Mouse (Mus musculus) heart, embryonic 15.5 days (tissue): Measurements from ENCODE around the gene Itpr2. TPM values are rescaled to one million over a fixed set of nuclear protein-coding genes. Genes with fewer than 3 reads are reported as not detected.

Source experiments
- ATAC-seq: fragments of 200-750 bp; cut with Nextera tagmentation; replicated peaks from 2 replicates; pipeline ENCODE4 v1.8.0; 2017; ENCODE audit warnings: low read depth, moderate TSS enrichment; ENCODE audit not compliant: insufficient number of reproducible peaks, insufficient read depth, low FRiP score
- H3K27ac ChIP-seq: fragments of 300-500 bp; sonication (generic); 2 replicates; pipeline ENCODE4 v1.5.1; 2015; ENCODE audit warnings: mild to moderate bottlenecking, inconsistent platforms
- H3K27me3 ChIP-seq: fragments of 300-500 bp; sonication (generic); 2 replicates; pipeline ENCODE4 v1.6.1; 2015; ENCODE audit warnings: inconsistent platforms
- H3K36me3 ChIP-seq: fragments of 300-500 bp; sonication (generic); 2 replicates; pipeline ENCODE4 v1.6.1; 2015; ENCODE audit warnings: mild to moderate bottlenecking, inconsistent platforms
- H3K4me1 ChIP-seq: fragments of 300-500 bp; sonication (generic); replicated peaks from 2 replicates; pipeline ENCODE4 v1.6.1; 2015; ENCODE audit warnings: inconsistent platforms
- H3K4me2 ChIP-seq: fragments of 300-500 bp; sonication (generic); 2 replicates; pipeline ENCODE4 v1.6.1; 2015; ENCODE audit warnings: inconsistent platforms, mild to moderate bottlenecking, moderate library complexity
- H3K4me3 ChIP-seq: fragments of 300-500 bp; sonication (generic); 2 replicates; pipeline ENCODE4 v1.5.1; 2015; ENCODE audit warnings: mild to moderate bottlenecking, inconsistent platforms
- H3K9ac ChIP-seq: fragments of 300-500 bp; sonication (generic); 2 replicates; pipeline ENCODE4 v1.6.1; 2015; ENCODE audit warnings: mild to moderate bottlenecking, inconsistent platforms
- H3K9me3 ChIP-seq: fragments of 300-500 bp; sonication (generic); replicated peaks from 2 replicates; pipeline ENCODE4 v1.6.1; 2016; ENCODE audit warnings: inconsistent platforms
- WGBS: fragments of 180-500 bp; shearing (Covaris S2); methylation state at CpG from one replicate; pipeline ENCODE4 v1.1.7; 2015; ENCODE audit warnings: mixed read lengths; 5-methylcytosine and 5-hydroxymethylcytosine counted together
- polyA plus RNA-seq: library from polyadenylated mRNA; unstranded; fragments of >200 nt; fragmentation: Nextera tagmentation; extraction: Ambion mirVana; gene quantifications from 2 replicates; pipeline ENCODE4 v1.2.1, GENCODE M21; 2015

Itpr2 gene
- polyA plus RNA-seq, 1 experiment from 2014 or later, result 39.2 TPM

DNA sequence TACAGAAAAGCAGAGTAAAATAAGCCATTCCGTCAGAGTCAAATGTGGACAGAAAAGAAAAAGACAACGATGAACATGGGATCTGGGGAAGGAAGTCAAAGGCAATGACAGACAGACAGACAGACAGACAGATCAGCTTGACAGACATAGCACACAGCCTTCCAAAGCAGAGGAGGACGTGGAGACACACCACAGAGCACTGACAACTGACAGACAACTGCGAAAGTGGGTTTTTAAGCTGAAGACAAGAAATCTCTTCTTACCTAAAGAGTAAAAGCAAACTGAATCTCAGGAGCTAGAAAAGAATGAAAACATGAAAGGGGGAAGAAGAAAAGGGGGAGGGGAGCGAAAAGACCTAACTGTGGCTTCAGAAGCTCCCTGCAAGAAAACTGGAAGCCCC lies 243.3 kb downstream of the Itpr2 start:
- H3K4me3 ChIP-seq, result no peak overlapping the region
- H3K27ac ChIP-seq, result no peak overlapping the region
- H3K9ac ChIP-seq, result no peak overlapping the region
- no peaks in the 10 kb centered on the region; the same call in 1 of the 2 replicates for H3K9me3 ChIP-seq
- 90% methylated on average over 5 of the region's 5 CpGs for WGBS
- no peak for ATAC-seq
- H3K27me3 ChIP-seq, result no peaks in the 10 kb centered on the region
- H3K4me2 ChIP-seq, result no peak overlapping the region
- H3K4me1 ChIP-seq, result 0 out of 2 replicates have a peak, but pooled peaks cover 8% of the 10 kb centered on the region
- H3K36me3 ChIP-seq, result no peaks in the 10 kb centered on the region

DNA sequence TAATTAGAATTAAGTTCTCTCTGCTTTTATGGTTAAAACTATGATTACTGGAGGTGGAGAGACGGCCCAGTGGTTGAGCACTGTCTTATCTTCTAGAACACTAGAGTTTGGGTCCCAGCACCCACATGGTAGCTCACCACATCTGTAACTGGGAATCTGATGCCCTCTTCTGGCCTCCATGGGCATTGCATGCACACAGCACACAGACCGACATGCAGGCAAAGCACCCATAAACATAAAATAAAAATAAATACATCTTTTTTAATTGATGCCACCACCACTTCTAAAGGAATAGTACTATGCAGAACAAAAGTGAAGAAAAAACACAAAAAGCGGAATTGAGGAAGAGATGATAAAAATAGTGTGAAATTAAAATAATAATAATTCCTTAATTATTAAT lies 243.8 kb downstream of the Itpr2 start:
- no peaks in the 10 kb centered on the region for H3K27me3 ChIP-seq
- no peak overlapping the region for H3K4me3 ChIP-seq
- no peak overlapping the region for H3K4me2 ChIP-seq
- no peaks in the 10 kb centered on the region for H3K36me3 ChIP-seq
- 94% methylated on average over 3 of the region's 3 CpGs for WGBS
- H3K9me3 ChIP-seq, result no peaks in the 10 kb centered on the region; the same call in 1 of the 2 replicates
- no peak overlapping the region for H3K9ac ChIP-seq
- 0 out of 2 replicates have a peak, but pooled peaks cover 8% of the 10 kb centered on the region for H3K4me1 ChIP-seq
- no peak overlapping the region for H3K27ac ChIP-seq
- no peak for ATAC-seq

DNA sequence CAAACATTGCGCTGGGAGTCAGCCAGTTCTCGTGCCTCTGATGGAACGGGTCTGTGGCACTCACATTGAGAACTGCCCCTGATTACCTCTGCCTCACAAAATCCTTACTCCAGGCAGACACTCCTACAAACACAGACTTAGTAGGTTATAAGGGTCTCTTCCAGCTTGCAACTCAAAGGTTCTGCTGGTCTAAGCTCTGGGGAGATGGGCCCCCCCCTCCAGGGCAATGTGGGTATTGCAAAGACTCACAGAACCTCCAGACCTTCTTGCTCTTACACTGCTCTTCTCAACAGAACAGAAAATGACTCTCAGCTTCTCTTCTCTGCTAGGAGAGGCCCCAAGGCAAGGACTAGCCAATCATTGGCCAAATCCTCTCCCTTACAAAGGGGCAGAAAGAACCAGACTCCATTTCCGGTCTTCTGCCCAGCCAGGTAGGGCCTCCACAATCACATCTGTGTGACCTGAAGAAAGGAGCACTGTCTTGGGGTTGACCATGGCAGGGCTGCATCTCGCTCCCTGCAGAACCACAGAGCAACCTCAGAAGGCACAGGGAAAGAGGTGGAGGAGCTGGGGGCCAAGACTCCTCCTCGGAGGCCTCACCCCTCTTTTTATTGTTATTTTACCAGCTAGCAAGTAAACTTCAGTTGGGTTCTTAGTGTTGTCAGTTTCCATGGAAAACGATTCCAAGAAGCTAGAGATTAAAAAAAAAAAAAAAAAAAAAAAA lies 244.9 kb downstream of the Itpr2 start:
- WGBS, result 84% methylated on average over 7 of the region's 7 CpGs
- no peaks in the 10 kb centered on the region; the same call in 1 of the 2 replicates for H3K9me3 ChIP-seq
- H3K9ac ChIP-seq, result no peak overlapping the region
- no peak overlapping the region for H3K4me3 ChIP-seq
- no peak overlapping the region for H3K4me2 ChIP-seq
- no peak for ATAC-seq
- H3K27me3 ChIP-seq, result no peaks in the 10 kb centered on the region
- no peaks in the 10 kb centered on the region for H3K36me3 ChIP-seq
- 0 out of 2 replicates have a peak, but pooled peaks cover 8% of the 10 kb centered on the region for H3K4me1 ChIP-seq
- no peak overlapping the region for H3K27ac ChIP-seq

DNA sequence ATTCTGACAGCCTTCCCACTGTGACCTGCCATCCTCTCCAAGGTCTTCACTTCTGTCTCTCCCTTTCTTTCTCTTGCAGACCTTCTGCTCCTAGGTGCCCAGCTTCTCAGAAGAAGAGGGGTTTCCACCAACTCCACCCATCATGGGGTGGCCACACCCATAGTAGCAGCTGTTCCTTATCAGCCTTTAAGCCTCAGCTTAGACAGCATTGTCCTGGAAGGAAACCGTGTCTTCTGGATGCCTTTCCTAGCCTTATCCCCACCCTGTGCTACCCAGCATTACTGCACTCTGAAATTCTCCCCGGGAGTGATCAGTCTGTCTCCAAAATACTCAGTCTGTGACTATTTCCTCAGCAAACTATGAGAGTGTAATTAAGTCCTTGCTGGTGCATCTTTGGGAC lies 245.6 kb downstream of the Itpr2 start:
- Histone ChIP-seq H3K4me2 (no peak overlapping the region), H3K4me3 (no peak overlapping the region), H3K27ac (no peak overlapping the region), H3K4me1 (0 out of 2 replicates have a peak, but pooled peaks cover 8% of the 10 kb centered on the region), H3K9ac (no peak overlapping the region), H3K36me3 (no peaks in the 10 kb centered on the region), H3K27me3 (no peaks in the 10 kb centered on the region), H3K9me3 (no peaks in the 10 kb centered on the region; the same call in 1 of the 2 replicates)
- ATAC-seq, result peak; percentile 62; the same call in 1 of the 2 replicates
- 28% methylated on average over 2 of the region's 2 CpGs for WGBS

DNA sequence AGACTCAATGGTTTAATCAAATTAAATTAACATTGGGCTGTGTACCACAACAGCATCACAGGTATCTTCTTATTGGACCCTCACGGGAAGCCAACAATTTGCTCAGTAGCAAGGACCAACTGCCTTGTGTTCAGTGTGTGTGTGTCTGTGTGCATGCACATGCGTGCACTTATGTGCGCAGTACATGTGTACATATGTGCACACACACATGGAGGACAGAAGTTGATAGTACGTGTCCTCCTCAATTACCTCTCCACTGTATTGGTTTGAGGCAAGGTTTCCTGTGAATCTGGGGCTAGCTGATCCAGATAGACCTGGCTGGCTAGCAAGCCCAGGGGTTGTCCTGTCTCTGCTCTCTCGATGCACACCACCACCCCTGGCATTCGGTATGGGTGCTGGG lies 246.4 kb downstream of the Itpr2 start:
- Histone ChIP-seq H3K9me3 (no peaks in the 10 kb centered on the region; the same call in 1 of the 2 replicates), H3K9ac (no peak overlapping the region), H3K4me1 (0 out of 2 replicates have a peak, but pooled peaks cover 8% of the 10 kb centered on the region), H3K36me3 (no peaks in the 10 kb centered on the region), H3K27me3 (no peaks in the 10 kb centered on the region), H3K4me2 (no peak overlapping the region), H3K27ac (no peak overlapping the region), H3K4me3 (no peak overlapping the region)
- ATAC-seq, result no peak
- 92% methylated on average over 6 of the region's 6 CpGs for WGBS

DNA sequence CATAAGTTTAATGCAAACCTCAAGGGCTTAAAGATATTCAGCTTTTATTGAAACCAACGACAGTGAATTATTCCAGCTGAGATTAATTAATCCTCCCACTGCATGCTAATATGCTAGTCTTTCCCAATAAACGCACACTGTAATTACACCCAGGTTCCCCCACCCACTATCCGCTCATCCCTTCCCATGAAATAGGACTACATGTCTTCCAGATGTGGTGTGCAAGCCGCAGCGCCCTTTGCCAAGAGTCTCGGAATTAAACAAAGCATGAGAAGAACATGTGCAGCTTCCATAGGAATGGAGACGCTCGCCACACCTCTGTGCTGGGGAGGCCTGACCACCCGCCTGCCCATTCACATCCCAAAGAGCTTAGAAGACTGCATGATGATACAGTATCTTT lies 247.1 kb downstream of the Itpr2 start:
- Histone ChIP-seq H3K4me2 (no peak overlapping the region), H3K4me1 (0 out of 2 replicates have a peak, but pooled peaks cover 8% of the 10 kb centered on the region), H3K4me3 (no peak overlapping the region), H3K27me3 (no peaks in the 10 kb centered on the region), H3K9ac (no peak overlapping the region), H3K9me3 (no peaks in the 10 kb centered on the region; the same call in 1 of the 2 replicates), H3K27ac (no peak overlapping the region), H3K36me3 (no peaks in the 10 kb centered on the region)
- ATAC-seq, result no peak
- 84% methylated on average over 9 of the region's 9 CpGs for WGBS

DNA sequence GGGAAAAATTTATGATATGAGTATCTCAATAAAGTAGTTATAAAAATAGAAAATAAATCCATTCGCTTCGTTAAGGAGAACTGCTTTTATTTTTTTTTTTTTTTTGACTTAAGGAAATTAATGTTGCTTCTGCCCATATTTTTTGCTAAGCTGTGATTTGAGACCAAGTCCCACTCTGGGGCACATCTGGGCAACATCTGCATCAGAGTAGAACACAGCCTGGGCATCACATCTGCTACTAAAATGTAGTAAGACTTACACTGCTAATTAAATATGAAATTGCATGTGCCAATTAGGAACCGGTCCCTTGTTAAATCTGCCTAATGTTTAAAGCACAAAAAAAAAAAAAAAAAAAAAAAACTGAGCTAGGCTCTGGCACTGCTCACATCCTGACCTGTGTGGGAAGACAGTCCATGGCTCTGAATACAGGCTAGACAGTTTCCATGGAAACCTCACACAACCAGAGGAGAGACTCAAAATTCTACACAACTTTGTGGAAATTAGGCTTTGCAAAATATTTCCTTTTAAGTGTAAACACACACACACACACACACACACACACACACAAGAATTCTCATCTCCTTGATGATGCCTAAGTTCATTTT lies 247.7 kb downstream of the Itpr2 start:
- Histone ChIP-seq H3K4me3 (no peak overlapping the region), H3K4me1 (peaks cover 9% of the 10 kb centered on the region), H3K9me3 (no peaks in the 10 kb centered on the region; the same call in 1 of the 2 replicates), H3K36me3 (no peaks in the 10 kb centered on the region), H3K4me2 (no peak overlapping the region), H3K27me3 (no peaks in the 10 kb centered on the region), H3K27ac (no peak overlapping the region), H3K9ac (no peak overlapping the region)
- 77% methylated on average over 3 of the region's 3 CpGs for WGBS
- no peak for ATAC-seq

DNA sequence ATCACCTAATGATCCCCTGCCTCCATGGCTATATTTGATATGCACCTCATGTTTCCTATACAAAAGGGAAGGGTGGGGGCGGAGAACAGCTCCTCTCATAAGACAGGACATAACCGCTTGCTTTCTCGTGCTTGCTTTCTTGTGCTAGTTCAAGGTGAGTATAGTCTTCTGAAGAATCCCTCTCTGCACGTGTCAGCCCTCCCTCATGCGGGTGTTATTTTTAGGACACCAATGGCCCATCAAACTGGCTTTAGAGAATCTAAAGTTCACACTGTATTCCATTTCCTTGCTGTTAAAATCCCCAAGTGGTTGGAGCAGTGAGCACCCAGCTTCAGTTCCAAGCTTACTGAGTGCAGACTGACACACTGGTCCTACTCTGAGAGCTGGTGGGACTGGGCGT lies 252.9 kb downstream of the Itpr2 start:
- ATAC-seq, result no peak
- H3K9ac ChIP-seq, result no peak overlapping the region
- peaks cover 4% of the 10 kb centered on the region for H3K4me1 ChIP-seq
- WGBS, result 77% methylated on average over 6 of the region's 6 CpGs
- no peak overlapping the region for H3K4me2 ChIP-seq
- H3K36me3 ChIP-seq, result peaks cover 10% of the 10 kb centered on the region; the same call in 1 of the 2 replicates
- H3K27ac ChIP-seq, result no peak overlapping the region
- H3K4me3 ChIP-seq, result no peak overlapping the region
- no peaks in the 10 kb centered on the region for H3K27me3 ChIP-seq
- H3K9me3 ChIP-seq, result 0 out of 2 replicates have a peak, but pooled peaks cover 5% of the 10 kb centered on the region

DNA sequence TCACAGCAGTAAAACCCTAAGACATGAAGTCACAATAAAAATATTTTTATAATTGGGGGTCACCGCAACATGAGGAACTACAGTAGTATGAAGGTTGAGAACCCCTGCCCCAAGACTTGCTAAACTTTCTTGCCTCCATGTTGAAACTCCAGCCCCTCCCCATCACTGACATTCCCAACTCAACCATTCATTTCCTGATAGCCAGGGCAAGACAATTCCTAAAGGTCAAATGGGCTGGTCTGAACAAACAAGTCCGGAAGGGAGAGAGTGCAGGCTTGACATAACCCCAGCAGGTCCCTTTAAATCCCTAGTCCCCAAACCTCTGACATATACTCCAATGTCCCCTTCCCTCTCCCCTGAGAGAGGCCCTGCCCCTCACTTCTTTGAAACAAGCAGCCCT lies 253.7 kb downstream of the Itpr2 start:
- ATAC-seq, result no peak
- H3K27me3 ChIP-seq, result no peaks in the 10 kb centered on the region
- peaks cover 4% of the 10 kb centered on the region for H3K4me1 ChIP-seq
- H3K4me2 ChIP-seq, result no peak overlapping the region
- peaks cover 12% of the 10 kb centered on the region; the same call in 1 of the 2 replicates for H3K36me3 ChIP-seq
- no peak overlapping the region for H3K27ac ChIP-seq
- H3K9me3 ChIP-seq, result 0 out of 2 replicates have a peak, but pooled peaks cover 5% of the 10 kb centered on the region
- H3K9ac ChIP-seq, result no peak overlapping the region
- H3K4me3 ChIP-seq, result no peak overlapping the region
- 67% methylated on average over 2 of the region's 2 CpGs for WGBS

DNA sequence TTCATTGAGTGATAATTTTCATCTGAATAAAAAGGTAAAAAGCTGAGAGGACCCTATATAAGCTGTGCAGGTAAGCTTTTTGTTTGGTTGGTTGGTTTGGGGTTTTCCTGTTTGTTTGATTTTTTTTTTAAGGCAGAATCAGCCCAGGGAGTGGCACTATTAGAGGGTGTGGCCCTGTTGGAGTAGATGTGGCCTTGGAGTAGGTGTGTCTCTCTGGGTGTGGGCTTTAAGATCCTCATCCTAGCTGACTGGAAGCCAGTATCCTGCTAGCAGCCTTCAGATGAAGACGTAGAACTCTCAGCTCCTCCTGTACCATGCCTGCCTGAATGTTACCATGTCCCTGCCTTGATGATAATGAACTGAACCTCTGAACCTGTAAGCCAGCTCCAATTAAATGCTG lies 254.1 kb downstream of the Itpr2 start:
- no peak overlapping the region for H3K27ac ChIP-seq
- H3K36me3 ChIP-seq, result peaks cover 12% of the 10 kb centered on the region; the same call in 1 of the 2 replicates
- no peak overlapping the region for H3K4me3 ChIP-seq
- H3K4me1 ChIP-seq, result peaks cover 4% of the 10 kb centered on the region
- no peak overlapping the region for H3K4me2 ChIP-seq
- no peak for ATAC-seq
- H3K27me3 ChIP-seq, result no peaks in the 10 kb centered on the region
- 73% methylated on average over 1 of the region's 1 CpGs for WGBS
- no peak overlapping the region for H3K9ac ChIP-seq
- 0 out of 2 replicates have a peak, but pooled peaks cover 5% of the 10 kb centered on the region for H3K9me3 ChIP-seq

DNA sequence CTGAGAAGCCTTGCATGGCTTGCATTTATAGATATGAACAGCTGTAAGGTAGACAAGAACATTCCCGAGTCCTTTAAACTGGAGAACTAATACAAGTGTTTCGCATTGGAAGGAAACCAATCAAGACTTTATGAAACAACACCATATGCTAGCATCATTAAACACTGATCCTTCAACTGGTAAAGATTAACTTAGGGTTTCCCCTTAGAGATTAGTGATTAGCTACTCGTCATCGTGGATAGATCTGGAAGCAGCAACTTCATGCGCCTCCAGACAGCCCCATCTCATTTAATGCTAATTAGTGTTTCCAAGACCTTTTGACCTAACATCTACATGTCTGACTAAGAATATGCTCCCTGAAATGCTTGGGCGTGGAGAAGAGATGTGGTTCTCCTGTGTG lies 255.7 kb downstream of the Itpr2 start:
- Histone ChIP-seq H3K4me2 (no peak overlapping the region), H3K36me3 (peaks cover 12% of the 10 kb centered on the region; the same call in 1 of the 2 replicates), H3K9me3 (0 out of 2 replicates have a peak, but pooled peaks cover 5% of the 10 kb centered on the region), H3K4me1 (peaks cover 4% of the 10 kb centered on the region), H3K27me3 (no peaks in the 10 kb centered on the region), H3K9ac (no peak overlapping the region), H3K27ac (no peak overlapping the region), H3K4me3 (no peak overlapping the region)
- WGBS, result 90% methylated on average over 6 of the region's 6 CpGs
- ATAC-seq, result no peak
